Mouse (Mus musculus) neural tube, embryonic 11.5 days (tissue): ENCODE data around the gene Coro2b. TPM values are rescaled to one million over a fixed set of nuclear protein-coding genes. Genes with fewer than 3 reads are reported as not detected.
A peak's percentile ranks its signal among the peaks of the same experiment; 100 is the strongest.

ENCODE experiments used
- ATAC-seq: fragments of 200-750 bp; cut with Nextera tagmentation; 2 replicates; pipeline ENCODE4 v1.8.0; 2017; ENCODE audit warnings: moderate number of reproducible peaks, mild to moderate bottlenecking, moderate TSS enrichment, moderate library complexity; ENCODE audit not compliant: insufficient read depth, low FRiP score, low TSS enrichment
- DNase-seq: peaks from one replicate; pipeline ENCODE4 v3.0.0-alpha.2; 2015; ENCODE audit warnings: low spot score
- H3K27ac ChIP-seq: fragments of 300-500 bp; sonication (generic); 2 replicates; pipeline ENCODE4 v1.5.1; 2014; ENCODE audit warnings: low read depth, mild to moderate bottlenecking, low read length
- H3K27me3 ChIP-seq: fragments of 300-500 bp; sonication (generic); 2 replicates; pipeline ENCODE4 v1.6.1; 2014; ENCODE audit warnings: mild to moderate bottlenecking, low read length, mixed read lengths; ENCODE audit not compliant: control insufficient read depth, insufficient read depth
- H3K36me3 ChIP-seq: fragments of 300-500 bp; sonication (generic); 2 replicates; pipeline ENCODE4 v1.6.1; 2014; ENCODE audit warnings: mild to moderate bottlenecking, low read length, moderate library complexity, mixed read lengths; ENCODE audit not compliant: control insufficient read depth, insufficient read depth
- H3K4me1 ChIP-seq: fragments of 300-500 bp; sonication (generic); 2 replicates; pipeline ENCODE4 v1.6.1; 2014; ENCODE audit warnings: low read length, mixed read lengths; ENCODE audit not compliant: control insufficient read depth, insufficient read depth
- H3K4me2 ChIP-seq: fragments of 300-500 bp; sonication (generic); 2 replicates; pipeline ENCODE4 v1.6.1; 2014; ENCODE audit warnings: low read depth, mild to moderate bottlenecking, moderate library complexity
- H3K4me3 ChIP-seq: fragments of 300-500 bp; sonication (generic); 2 replicates; pipeline ENCODE4 v1.5.1; 2014; ENCODE audit warnings: low read depth, low read length
- H3K9ac ChIP-seq: fragments of 300-500 bp; sonication (generic); 2 replicates; pipeline ENCODE4 v1.6.1; 2014; ENCODE audit warnings: mild to moderate bottlenecking, low read length
- H3K9me3 ChIP-seq: fragments of 300-500 bp; sonication (generic); 2 replicates; pipeline ENCODE4 v1.6.1; 2016; ENCODE audit warnings: low read length; ENCODE audit not compliant: control insufficient read depth
- WGBS: fragments of 180-500 bp; shearing (Covaris S2); extraction: QIAGEN DNeasy Blood & Tissue Kit; methylation state at CpG from one replicate; pipeline ENCODE4 v1.1.7; 2014; 5-methylcytosine and 5-hydroxymethylcytosine counted together
- polyA plus RNA-seq: library from polyadenylated mRNA; unstranded; fragments of >200 nt; fragmentation: Nextera tagmentation; extraction: Ambion mirVana; gene quantifications from 2 replicates; pipeline ENCODE4 v1.2.1, GENCODE M21; 2014

Gene Coro2b
- polyA plus RNA-seq, 1 experiment from 2014 or later, result 23.7 TPM

DNA sequence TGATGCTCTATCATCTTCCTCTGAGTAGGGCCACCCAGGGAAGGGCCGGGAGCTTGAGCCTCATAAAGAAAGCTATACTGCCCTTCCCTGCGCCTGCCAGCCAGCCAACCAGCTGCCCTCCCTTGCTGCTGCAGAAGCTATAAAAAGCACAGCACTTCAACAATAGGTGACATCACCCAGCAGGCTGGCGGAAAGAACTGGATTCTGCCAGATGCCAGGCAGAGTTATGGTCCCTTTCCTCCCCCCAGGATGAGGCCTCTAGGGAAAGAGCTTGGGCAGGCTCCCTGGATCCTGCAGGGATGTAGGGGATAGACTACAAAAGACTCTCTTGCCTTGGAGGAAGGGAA is 98.1 kb downstream of the Coro2b start:
- WGBS, result 17% methylated on average over 3 of the region's 3 CpGs
- Histone ChIP-seq H3K9ac (no peak overlapping the region), H3K4me1 (0 out of 2 replicates have a peak, but pooled peaks cover 4% of the 10 kb centered on the region), H3K4me2 (no peak overlapping the region), H3K27me3 (no peaks in the 10 kb centered on the region), H3K9me3 (no peaks in the 10 kb centered on the region), H3K4me3 (no peak overlapping the region), H3K27ac (peak overlapping the region; percentile 69), H3K36me3 (no peaks in the 10 kb centered on the region)
- peak; percentile 58 for DNase-seq
- peak; percentile 58 for ATAC-seq

GRCm38 (mm10) chr9:62438085-62438754 is 98.6 kb downstream of the Coro2b start:
- no peaks in the 10 kb centered on the region for H3K27me3 ChIP-seq
- no peaks in the 10 kb centered on the region for H3K36me3 ChIP-seq
- H3K4me2 ChIP-seq, result no peak overlapping the region
- H3K27ac ChIP-seq, result peak overlapping the region; percentile 69
- no peak for DNase-seq
- H3K9ac ChIP-seq, result peak overlapping the region; percentile 23; the same call in 1 of the 2 replicates
- H3K4me1 ChIP-seq, result 0 out of 2 replicates have a peak, but pooled peaks cover 4% of the 10 kb centered on the region
- no peak overlapping the region for H3K4me3 ChIP-seq
- ATAC-seq, result no peak
- WGBS, result 72% methylated on average over 5 of the region's 5 CpGs
- no peaks in the 10 kb centered on the region for H3K9me3 ChIP-seq

GRCm38 (mm10) chr9:62437446-62437845 is 99.4 kb downstream of the Coro2b start:
- Histone ChIP-seq H3K36me3 (no peaks in the 10 kb centered on the region), H3K27ac (no peak overlapping the region), H3K4me1 (0 out of 2 replicates have a peak, but pooled peaks cover 4% of the 10 kb centered on the region), H3K9me3 (no peaks in the 10 kb centered on the region), H3K4me3 (no peak overlapping the region), H3K4me2 (no peak overlapping the region), H3K9ac (no peak overlapping the region), H3K27me3 (no peaks in the 10 kb centered on the region)
- 93% methylated on average over 7 of the region's 7 CpGs for WGBS
- DNase-seq (no peak), ATAC-seq (no peak)

DNA sequence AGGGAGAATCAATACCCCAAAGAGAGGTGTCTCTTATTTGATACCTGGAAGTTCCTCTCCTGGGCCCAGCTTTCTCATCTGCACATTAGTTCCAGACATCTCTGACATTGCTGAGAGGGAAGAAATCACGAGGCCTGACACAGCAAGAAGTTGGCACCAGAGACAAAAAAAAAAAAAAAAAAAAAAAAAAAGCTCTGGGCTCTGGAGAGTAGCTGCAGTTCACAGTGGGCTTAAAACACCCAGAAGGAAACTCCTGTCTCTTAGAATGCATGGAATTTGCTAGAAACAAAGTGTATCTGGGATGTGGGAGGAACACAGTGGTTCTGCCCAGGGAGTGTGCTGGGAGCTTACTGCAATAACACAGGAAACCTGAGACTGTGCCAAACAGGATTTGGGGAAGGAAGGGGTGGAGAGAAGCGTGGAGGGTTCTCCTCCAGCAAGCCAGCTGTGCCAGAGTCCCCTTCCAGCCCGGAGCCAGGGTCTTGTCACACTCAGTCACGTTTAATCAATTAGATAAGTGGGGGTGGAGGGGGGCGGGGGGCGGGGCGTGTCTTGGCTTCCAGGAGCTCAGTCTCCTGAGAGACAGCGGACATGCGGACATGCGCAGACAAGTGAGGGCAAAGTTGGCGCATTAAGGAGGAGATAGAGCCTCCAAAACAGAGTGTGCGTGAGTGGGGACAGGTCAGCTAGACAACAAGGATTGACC is 101.1 kb downstream of the Coro2b start:
- Histone ChIP-seq H3K4me1 (0 out of 2 replicates have a peak, but pooled peaks cover 4% of the 10 kb centered on the region), H3K9ac (no peak overlapping the region), H3K27me3 (no peaks in the 10 kb centered on the region), H3K27ac (peak overlapping the region; percentile 15; the same call in 1 of the 2 replicates), H3K4me3 (no peak overlapping the region), H3K36me3 (no peaks in the 10 kb centered on the region), H3K9me3 (no peaks in the 10 kb centered on the region), H3K4me2 (no peak overlapping the region)
- WGBS, result 24% methylated on average over 11 of the region's 12 CpGs
- ATAC-seq (peak; percentile 31; the same call in 1 of the 2 replicates), DNase-seq (peak; percentile 37)

GRCm38 (mm10) chr9:62432261-62433060 is 104.4 kb downstream of the Coro2b start:
- no peaks in the 10 kb centered on the region for H3K9me3 ChIP-seq
- H3K4me2 ChIP-seq, result no peak overlapping the region
- no peak overlapping the region for H3K27ac ChIP-seq
- H3K4me3 ChIP-seq, result no peak overlapping the region
- ATAC-seq, result no peak
- no peak for DNase-seq
- H3K4me1 ChIP-seq, result no peaks in the 10 kb centered on the region
- H3K27me3 ChIP-seq, result no peaks in the 10 kb centered on the region
- no peaks in the 10 kb centered on the region; the same call in 1 of the 2 replicates for H3K36me3 ChIP-seq
- WGBS, result 80% methylated on average over 15 of the region's 15 CpGs
- no peak overlapping the region for H3K9ac ChIP-seq

DNA sequence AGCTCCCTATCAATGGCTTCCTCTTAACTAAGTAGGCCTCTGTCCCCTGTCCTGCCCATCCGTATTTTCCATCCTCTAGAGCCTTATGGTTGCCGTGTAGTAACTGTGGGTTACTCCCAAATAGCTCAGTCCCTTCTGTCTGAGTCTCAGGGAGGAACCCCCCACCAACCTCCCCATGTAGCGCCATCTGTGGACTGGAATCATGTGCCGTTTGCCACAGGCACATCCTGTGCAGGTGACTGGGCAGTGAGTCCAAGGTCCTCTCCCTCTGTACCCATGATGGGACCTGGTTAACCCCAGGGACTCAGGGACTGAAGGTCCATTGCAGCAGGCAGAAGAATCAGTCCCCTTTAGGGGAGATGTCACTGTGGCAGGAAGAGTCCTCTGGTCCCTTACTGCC is 106.1 kb downstream of the Coro2b start:
- H3K27me3 ChIP-seq, result no peaks in the 10 kb centered on the region
- 91% methylated on average over 4 of the region's 4 CpGs for WGBS
- no peak overlapping the region for H3K27ac ChIP-seq
- no peaks in the 10 kb centered on the region for H3K4me1 ChIP-seq
- no peaks in the 10 kb centered on the region for H3K9me3 ChIP-seq
- H3K9ac ChIP-seq, result no peak overlapping the region
- DNase-seq (no peak), ATAC-seq (no peak)
- H3K36me3 ChIP-seq, result no peaks in the 10 kb centered on the region; the same call in 1 of the 2 replicates
- no peak overlapping the region for H3K4me3 ChIP-seq
- H3K4me2 ChIP-seq, result no peak overlapping the region

DNA sequence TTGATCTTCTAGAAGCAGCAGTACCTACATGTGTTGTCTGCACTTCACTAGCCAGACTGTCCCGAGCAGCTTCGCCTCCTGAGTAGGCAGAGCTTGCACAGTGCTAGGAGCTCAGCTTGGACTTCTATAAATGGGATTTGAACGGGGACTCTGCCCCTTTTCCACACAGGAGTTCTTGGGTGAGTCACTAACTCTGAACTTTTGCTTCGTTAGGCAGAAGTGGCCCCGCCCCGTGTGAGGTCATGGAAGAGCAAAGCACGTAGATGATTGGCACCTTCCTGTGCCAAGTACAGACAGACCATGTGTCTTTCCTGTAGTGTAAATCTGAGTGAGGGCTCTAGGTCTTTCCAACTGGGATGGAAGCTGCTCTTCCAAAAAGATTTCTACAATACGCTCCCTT is 109.8 kb downstream of the Coro2b start:
- Histone ChIP-seq H3K4me1 (no peaks in the 10 kb centered on the region), H3K9ac (no peak overlapping the region), H3K9me3 (no peaks in the 10 kb centered on the region), H3K4me2 (no peak overlapping the region), H3K36me3 (no peaks in the 10 kb centered on the region; the same call in 1 of the 2 replicates), H3K27ac (no peak overlapping the region), H3K27me3 (no peaks in the 10 kb centered on the region), H3K4me3 (no peak overlapping the region)
- ATAC-seq, result no peak
- 91% methylated on average over 8 of the region's 8 CpGs for WGBS
- DNase-seq, result no peak

- no peaks in the 10 kb centered on the region; the same call in 1 of the 2 replicates for H3K36me3 ChIP-seq
Measured at GRCm38 (mm10) chr9:62426531-62426930, 110.3 kb downstream of the Coro2b start.

More at GRCm38 (mm10) chr9:62426531-62426930, 110.3 kb downstream of the Coro2b start:
- Histone ChIP-seq H3K4me1 (no peaks in the 10 kb centered on the region), H3K27me3 (no peaks in the 10 kb centered on the region), H3K9ac (no peak overlapping the region), H3K9me3 (no peaks in the 10 kb centered on the region), H3K27ac (no peak overlapping the region), H3K4me2 (no peak overlapping the region), H3K4me3 (no peak overlapping the region)
- ATAC-seq (no peak), DNase-seq (no peak)
- 87% methylated on average over 6 of the region's 6 CpGs for WGBS
